Comparison of ENCODE assay signal across 10 mouse cellular contexts in the genomic region with DNA sequence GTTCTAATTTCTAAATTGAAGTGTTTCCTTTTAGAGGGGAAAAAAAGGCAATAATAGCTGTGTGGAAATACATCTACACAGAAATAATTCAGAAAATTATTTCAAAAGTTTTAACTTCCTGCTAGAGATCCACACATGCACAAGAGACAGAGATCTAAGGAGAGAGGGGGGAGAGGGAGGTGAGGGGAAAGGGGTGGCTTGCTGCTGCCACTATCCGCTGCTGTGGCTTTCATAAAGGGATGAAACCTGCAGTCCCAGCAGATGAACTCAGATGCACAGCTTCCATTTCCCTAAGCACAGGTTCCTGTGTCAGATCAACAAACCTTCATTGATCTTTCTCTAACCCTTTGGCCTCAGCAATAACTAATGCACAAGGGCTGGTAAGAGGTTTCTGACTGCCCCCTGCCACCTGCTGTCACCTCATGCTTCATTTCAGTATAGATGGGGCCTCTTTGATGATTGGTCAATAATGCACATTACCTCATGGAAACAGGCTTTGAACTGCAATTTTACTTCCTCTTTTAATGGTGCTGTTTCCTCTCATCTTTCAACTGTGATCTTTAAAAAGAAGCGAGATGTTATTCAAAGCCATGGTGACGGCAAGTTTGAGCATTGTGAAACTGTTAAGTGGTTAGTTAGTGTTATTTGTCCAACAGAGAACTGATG.
DNase-seq lines count a peak whose midpoint lies in the region; ATAC-seq lines count a peak whose summit lies in the region.
"Had no signal": no experiment of that assay in that cellular context is flagged by ENCODE, and none has a peak within 500 bp of the region (broad histone marks: within the 10 kb centered on the region; RNA-seq: fewer than 3 reads in every experiment).

No protein-coding gene starts in this region.

- ATAC-seq in liver, embryonic 15.5 days (ENCODE audit: insufficient read depth): peak; percentile 40; the same call in 1 of the 2 replicates

- H3K4me3 ChIP-seq in liver, embryonic 15.5 days (replicated peaks): no peak overlapping the region
- H3K4me3 ChIP-seq: midbrain, embryonic 12.5 days had no signal

- H3K9ac ChIP-seq in liver, embryonic 15.5 days: no peak overlapping the region
- H3K9ac ChIP-seq: midbrain, embryonic 12.5 days had no signal

- WGBS in liver, embryonic 15.5 days (ENCODE audit: insufficient replicate concordance): 40% methylated on average over 3 of the region's 3 CpGs

- H3K27ac ChIP-seq in liver, embryonic 15.5 days (replicated peaks): peak overlapping the region; percentile 26; the same call in 1 of the 2 replicates
- H3K27ac ChIP-seq: midbrain, embryonic 12.5 days had no signal

- no peaks in the 10 kb centered on the region for H3K9me3 ChIP-seq in liver, embryonic 15.5 days (replicated peaks)
- H3K9me3 ChIP-seq: midbrain, embryonic 12.5 days had no signal

- 0 out of 2 replicates have a peak, but pooled peaks cover 3% of the 10 kb centered on the region for H3K4me1 ChIP-seq in liver, embryonic 15.5 days (replicated peaks)

- H3K27me3 ChIP-seq in liver, embryonic 15.5 days: no peaks in the 10 kb centered on the region
- H3K27me3 ChIP-seq in splenic B cell, adult 2 months (ENCODE audit: control insufficient read depth, insufficient read depth, low read length, poor library complexity, severe bottlenecking): no peaks in the 10 kb centered on the region
- H3K27me3 ChIP-seq: midbrain, embryonic 12.5 days had no signal

- H3K4me2 ChIP-seq in liver, embryonic 15.5 days: no peak overlapping the region
- H3K4me2 ChIP-seq: midbrain, embryonic 12.5 days had no signal

- intact Hi-C loops in heart, postnatal 25 days (cut with DNase I): no loop called here

- peak; percentile 45 for DNase-seq in heart, adult 8-10 months (ENCODE audit: low spot score)
- no peak for DNase-seq in heart, postnatal 25 days (ENCODE audit: low spot score)
- peak; percentile 34 for DNase-seq in spleen, adult 12 weeks (ENCODE audit: low spot score)
- DNase-seq in spleen, postnatal 14 days (ENCODE audit: low spot score in 2 of 2): no peak
- DNase-seq in splenic B cell, adult 2 months (ENCODE audit: low read depth, low spot score): peak; percentile 96
- no peak for DNase-seq in frontal cortex, postnatal 25 days (ENCODE audit: low spot score in 2 of 2)
- DNase-seq in adrenal gland, postnatal 10 days: no peak
- DNase-seq: kidney, postnatal 25 days had no signal

- no peaks in the 10 kb centered on the region for H3K36me3 ChIP-seq in liver, embryonic 15.5 days (replicated peaks)
- peaks cover 9% of the 10 kb centered on the region for H3K36me3 ChIP-seq in splenic B cell, adult 2 months (ENCODE audit: control insufficient read depth, insufficient read depth, low read length, poor library complexity, severe bottlenecking)
- H3K36me3 ChIP-seq: midbrain, embryonic 12.5 days had no signal

Comparison
In these comparisons a context has a peak if more than half of its experiments do, and no peak if none do; other contexts are left out.
1. DNase-seq: peak in heart, adult 8-10 months (single experiment), spleen, adult 12 weeks (single experiment) and splenic B cell, adult 2 months (single experiment); none in heart, postnatal 25 days (single experiment), spleen, postnatal 14 days (0 of 2), frontal cortex, postnatal 25 days (0 of 2) and adrenal gland, postnatal 10 days (single experiment).